Mouse (Mus musculus): Measurements from ENCODE around the gene Sox4.

Gene Sox4

GRCm38 (mm10) chr13:28953581-28953991, at the start of gene Sox4:
Gene Sox4 (minus strand): TSS chr13:28953713.
- peak; percentile 97 for DNase-seq

- DNase-seq: peak; percentile 64
Observed at GRCm38 (mm10) chr13:28991899-28992664, 38.6 kb upstream of the Sox4 start.

GRCm38 (mm10) chr13:28988751-28989703, 35.5 kb upstream of the Sox4 start:
- DNase-seq: no peak

- no peak for DNase-seq
Observed at GRCm38 (mm10) chr13:28980681-28981080, 27.2 kb upstream of the Sox4 start.

GRCm38 (mm10) chr13:28975011-28975410, 21.5 kb upstream of the Sox4 start:
- DNase-seq: peak; percentile 77

- no peak for DNase-seq
Observed at GRCm38 (mm10) chr13:28974597-28974996, 21.1 kb upstream of the Sox4 start.

GRCm38 (mm10) chr13:28960916-28961315, 7.4 kb upstream of the Sox4 start:
- peak; percentile 57 for DNase-seq

GRCm38 (mm10) chr13:28959458-28959978, 6.0 kb upstream of the Sox4 start:
- peak; percentile 98 for DNase-seq

- no peak for DNase-seq
Observed at GRCm38 (mm10) chr13:28959068-28959440, 5.5 kb upstream of the Sox4 start.

GRCm38 (mm10) chr13:28958211-28959067, 4.9 kb upstream of the Sox4 start:
- peak; percentile 86 for DNase-seq

GRCm38 (mm10) chr13:28957765-28958164, 4.3 kb upstream of the Sox4 start:
- peak; percentile 98 for DNase-seq

GRCm38 (mm10) chr13:28952576-28953571, 639 bp downstream of the Sox4 start:
- DNase-seq: peak; percentile 68

GRCm38 (mm10) chr13:28951691-28952575, 1.6 kb downstream of the Sox4 start:
- peak; percentile 60 for DNase-seq

- peak; percentile 82 for DNase-seq
Observed at GRCm38 (mm10) chr13:28950623-28951491, 2.7 kb downstream of the Sox4 start.

GRCm38 (mm10) chr13:28950266-28950622, 3.3 kb downstream of the Sox4 start:
- no peak for DNase-seq

- peak; percentile 43 for DNase-seq
Observed at GRCm38 (mm10) chr13:28949279-28949915, 4.1 kb downstream of the Sox4 start.

GRCm38 (mm10) chr13:28948541-28948940, 5.0 kb downstream of the Sox4 start:
- DNase-seq: peak; percentile 66

GRCm38 (mm10) chr13:28947740-28948441, 5.6 kb downstream of the Sox4 start:
- peak; percentile 23 for DNase-seq
